ENCODE assay signal across 1 mouse cellular context in genomic region chr10:80827063-80827869, GRCm38 (mm10).
TF ChIP-seq lines count a peak whose summit lies in the region.

No protein-coding gene starts in this region.

TF ChIP-seq in MEL, 35 proteins besides CTCF, POLR2A, EP300 and RAD21 (continued from another document):
- no peak for TF ChIP-seq TBP (IDR thresholded peaks at IDR 0.05; ENCODE audit: low read depth, low read length)
- TF ChIP-seq JUND (IDR thresholded peaks at IDR 0.05; ENCODE audit: low read depth, low read length) = no peak
- TF ChIP-seq ZC3H11A (IDR thresholded peaks at IDR 0.05; ENCODE audit: low read depth, low read length) = no peak
- TF ChIP-seq E2F4 (IDR thresholded peaks at IDR 0.05; ENCODE audit: borderline replicate concordance, low read depth, low read length) = no peak
- TF ChIP-seq ZMIZ1 (IDR thresholded peaks at IDR 0.05; ENCODE audit: low read depth, low read length) = no peak; the same call in 1 of the 2 replicates
- no peak for TF ChIP-seq ZNF384 (IDR thresholded peaks at IDR 0.05; ENCODE audit: low read depth, low read length)
- TF ChIP-seq BHLHE40 (IDR thresholded peaks at IDR 0.05; ENCODE audit: borderline replicate concordance, low read depth, low read length) = no peak
- TF ChIP-seq CHD2 (IDR thresholded peaks at IDR 0.05; ENCODE audit: low read length) = no peak
- no peak for TF ChIP-seq MXI1 (IDR thresholded peaks at IDR 0.05; ENCODE audit: low read depth, low read length)
- no peak for TF ChIP-seq POLR2AphosphoS2 (IDR thresholded peaks at IDR 0.05; ENCODE audit: low read length)
- no peak for TF ChIP-seq HCFC1 (IDR thresholded peaks at IDR 0.05; ENCODE audit: low read depth, low read length)
- peak; percentile 14; the same call in 1 of the 2 replicates for TF ChIP-seq SIN3A (IDR thresholded peaks at IDR 0.05; ENCODE audit: low read length)
- no peak for TF ChIP-seq GABPA (IDR thresholded peaks at IDR 0.05; ENCODE audit: low read depth, low read length)
